Mouse (Mus musculus): ENCODE data around the gene Myh11.
"Not testable (repeated sequence)": the region's sequence is repeated elsewhere in the genome, so short reads cannot be mapped to it uniquely, and the experiment has no call there.

Gene Myh11

GRCm38 (mm10) chr16:14160941-14161340 is 130.2 kb downstream of the Myh11 start:
- no peak for DNase-seq

- no peak for DNase-seq
These were observed 131.4 kb downstream of the Myh11 start for GRCm38 (mm10) chr16:14159746-14160131.

- DNase-seq, result peak; percentile 100
These were observed 132.0 kb downstream of the Myh11 start for GRCm38 (mm10) chr16:14158936-14159745.

- DNase-seq, result no peak
These were observed 132.6 kb downstream of the Myh11 start for GRCm38 (mm10) chr16:14158536-14158935.

DNA sequence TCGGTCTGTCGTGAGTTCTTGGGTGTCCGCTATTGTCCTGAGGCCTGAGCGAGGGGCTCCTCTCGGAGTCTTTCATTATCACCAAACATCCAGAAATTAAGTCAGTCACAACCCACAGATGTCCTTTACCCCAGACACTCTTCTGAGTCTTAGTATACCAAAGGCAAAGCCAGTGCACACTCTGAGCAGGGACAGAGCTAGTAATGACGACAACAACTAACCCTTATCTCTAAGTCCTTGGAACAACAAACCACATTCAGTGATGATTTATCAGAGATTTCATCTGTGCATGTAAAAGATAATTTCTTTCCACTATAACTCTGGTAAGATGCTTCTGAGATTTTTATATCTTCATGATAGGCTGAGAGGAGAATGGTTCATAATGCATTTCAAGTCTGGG is 134.9 kb downstream of the Myh11 start:
- DNase-seq, result no peak

- DNase-seq, result not testable (repeated sequence)
These were observed 135.5 kb downstream of the Myh11 start for GRCm38 (mm10) chr16:14155638-14156037.

GRCm38 (mm10) chr16:14151718-14152117 is 139.5 kb downstream of the Myh11 start:
- DNase-seq, result no peak

- DNase-seq, result no peak
These were observed 143.5 kb downstream of the Myh11 start for GRCm38 (mm10) chr16:14147712-14148111.

Measured in cerebellum, adult 11-12 months (tissue).